Mouse (Mus musculus) MN1 (cell line): Measurements from ENCODE around the gene Mbl1.

Source experiments
- DNase-seq: peaks from one replicate; pipeline ENCODE4 v3.0.0-alpha.2; 2016; ENCODE audit warnings: low spot score

Gene Mbl1

GRCm38 (mm10) chr14:41151220-41151898 lies at the start of gene Mbl1:
Gene Mbl1, plus strand, starts transcription at chr14:41151458.
- DNase-seq: no peak

DNA sequence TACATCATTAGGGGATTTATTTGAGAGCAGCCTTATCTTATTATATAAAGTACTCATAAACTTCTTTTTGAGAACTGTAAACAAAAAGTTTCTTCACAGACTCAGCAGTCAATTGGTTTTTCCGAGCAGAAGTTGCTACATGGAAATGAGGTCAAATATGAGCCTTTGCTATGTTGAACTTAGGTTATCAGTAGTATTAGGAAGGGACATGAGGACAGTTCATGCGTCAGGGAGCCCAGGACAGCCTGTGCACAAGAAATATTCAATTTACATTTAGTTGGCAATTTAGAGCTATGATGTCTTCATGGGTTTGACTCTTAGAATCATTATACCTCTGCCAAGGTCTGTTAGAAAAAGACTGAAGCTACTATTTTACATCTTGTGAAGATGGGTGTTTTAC lies 49.0 kb upstream of the Mbl1 start:
- no peak for DNase-seq

GRCm38 (mm10) chr14:41104853-41105444 lies 46.3 kb upstream of the Mbl1 start, which contains the start of gene Mat1a:
Gene Mat1a, plus strand, starts transcription at chr14:41105035.
- no peak for DNase-seq

- DNase-seq: no peak
Observed at GRCm38 (mm10) chr14:41111031-41111668, 40.1 kb upstream of the Mbl1 start.

DNA sequence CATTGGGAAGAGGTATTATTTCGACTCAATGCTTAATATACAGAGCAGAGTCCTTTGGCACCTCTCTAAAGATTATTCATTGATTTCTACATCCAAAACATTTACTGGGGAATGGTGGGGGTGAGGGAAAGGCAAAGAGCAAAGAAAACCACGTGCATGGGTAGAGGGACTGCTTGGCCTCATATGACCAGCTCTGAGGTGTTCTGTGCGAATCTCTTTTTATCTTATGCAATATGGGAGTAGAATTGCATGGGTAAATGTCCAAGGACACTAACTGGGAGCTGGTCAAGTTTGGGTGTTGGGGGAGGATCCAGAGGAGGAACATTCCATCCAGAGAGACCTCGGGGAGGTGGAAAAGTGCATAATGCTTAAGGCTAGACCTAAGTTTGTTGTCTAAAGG lies 38.3 kb upstream of the Mbl1 start:
- DNase-seq: no peak

DNA sequence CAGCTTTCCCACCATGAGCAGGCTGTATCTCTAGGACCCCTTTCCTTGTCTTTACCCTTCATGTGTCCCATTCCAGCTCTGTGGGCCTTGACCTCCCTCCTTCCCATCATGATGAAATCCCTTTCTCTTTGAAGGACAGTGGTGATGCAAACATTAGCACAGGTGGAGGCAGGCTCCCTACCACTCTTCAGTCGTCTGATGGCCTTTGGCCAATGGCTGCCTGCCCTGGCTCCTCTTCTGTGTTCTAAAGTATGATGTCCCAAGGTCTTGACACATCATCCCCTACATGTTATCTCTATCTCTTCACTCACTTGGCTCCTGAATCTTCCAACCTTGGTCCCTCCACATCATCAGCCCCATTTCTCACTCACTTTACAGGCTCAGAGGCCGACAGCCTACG lies 35.0 kb upstream of the Mbl1 start:
- DNase-seq: no peak

GRCm38 (mm10) chr14:41124683-41125082 lies 26.6 kb upstream of the Mbl1 start:
- no peak for DNase-seq

GRCm38 (mm10) chr14:41127997-41128396 lies 23.3 kb upstream of the Mbl1 start:
- no peak for DNase-seq

GRCm38 (mm10) chr14:41131540-41131939 lies 19.7 kb upstream of the Mbl1 start, which contains the start of gene Sftpa1:
Gene Sftpa1, plus strand, starts transcription at chr14:41131782.
- no peak for DNase-seq

GRCm38 (mm10) chr14:41137006-41137405 lies 14.3 kb upstream of the Mbl1 start:
- no peak for DNase-seq

DNA sequence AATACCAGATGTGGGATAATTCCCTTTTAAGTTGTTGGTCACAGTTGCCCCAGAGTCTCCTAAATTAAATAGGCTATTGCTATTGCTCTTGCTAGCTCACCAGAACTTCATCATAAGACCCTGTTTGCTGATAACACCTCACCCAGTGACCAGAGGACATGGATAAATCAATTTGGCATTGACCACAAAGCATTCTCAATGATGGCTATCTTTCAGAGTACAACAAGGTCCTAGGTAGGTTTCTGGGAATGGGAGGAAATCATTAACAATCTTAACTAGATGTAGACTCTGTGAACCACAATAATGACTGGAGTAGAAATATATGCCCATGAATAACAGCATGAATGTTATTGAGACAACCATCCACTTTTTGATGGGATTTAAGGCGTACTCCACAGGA lies 10.6 kb upstream of the Mbl1 start:
- no peak for DNase-seq

GRCm38 (mm10) chr14:41146035-41146434 lies 5.2 kb upstream of the Mbl1 start:
- no peak for DNase-seq

DNA sequence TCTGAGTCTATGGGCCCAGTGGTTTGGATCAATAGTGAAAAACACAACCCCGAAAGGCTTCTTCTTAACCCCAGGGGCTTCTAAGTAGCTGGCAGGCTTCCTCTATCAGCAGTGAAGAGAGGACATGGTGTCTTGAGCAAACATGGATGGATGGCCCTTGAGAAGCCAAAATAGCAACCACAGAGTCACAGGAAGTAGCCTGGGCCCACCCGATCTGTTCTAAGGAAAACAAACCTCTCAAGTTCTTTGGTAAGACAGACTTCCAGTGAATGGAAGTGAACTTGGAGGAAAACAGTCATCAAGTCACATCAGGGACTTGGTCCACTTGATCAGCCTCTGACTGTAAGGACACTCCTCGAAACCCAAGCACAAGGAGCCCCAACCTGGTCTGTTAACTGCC lies 4.3 kb upstream of the Mbl1 start:
- no peak for DNase-seq

DNA sequence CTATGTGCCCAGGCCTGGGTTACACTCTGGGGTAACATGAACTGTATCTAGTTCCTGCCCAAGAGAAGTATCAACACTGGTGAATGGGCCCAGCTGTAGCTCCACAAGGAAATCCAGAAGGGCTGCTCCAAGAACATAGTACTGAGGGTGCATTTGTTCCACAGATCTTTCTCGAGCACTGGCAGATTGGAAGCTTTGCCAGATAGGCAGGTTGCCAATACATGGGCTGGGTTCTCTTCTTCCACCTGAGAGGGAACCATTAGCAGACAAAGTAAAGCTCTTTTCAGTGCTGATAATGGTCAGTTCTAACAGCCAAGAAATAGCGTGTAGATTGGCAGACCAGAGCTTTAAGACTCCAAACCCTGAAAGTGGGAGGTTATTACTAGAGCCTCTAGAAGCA lies 3.9 kb upstream of the Mbl1 start:
- no peak for DNase-seq

- no peak for DNase-seq
Observed at GRCm38 (mm10) chr14:41160076-41160475, 8.8 kb downstream of the Mbl1 start.

DNA sequence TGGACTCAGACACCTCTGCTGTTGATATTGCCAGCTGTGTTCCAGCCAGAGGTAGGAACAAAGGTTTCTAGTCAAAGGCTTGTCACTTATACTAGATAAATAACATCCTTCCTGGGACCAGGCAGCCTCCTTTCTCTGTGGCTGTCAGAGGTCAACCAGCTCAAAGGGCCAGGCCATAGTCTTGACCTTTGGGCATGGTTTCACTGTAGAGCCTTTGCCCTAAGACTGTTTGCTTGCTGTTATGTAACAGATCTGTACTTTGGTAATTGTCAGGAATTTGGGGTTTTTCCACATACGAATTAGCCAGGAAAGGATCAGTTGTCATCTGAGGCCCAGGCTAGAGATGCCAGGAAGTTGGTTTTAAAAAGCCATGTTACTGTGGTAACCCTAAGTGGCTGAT lies 9.5 kb downstream of the Mbl1 start:
- DNase-seq: no peak

- no peak for DNase-seq
Observed at GRCm38 (mm10) chr14:41162663-41163062, 11.4 kb downstream of the Mbl1 start.

- no peak for DNase-seq
Observed at GRCm38 (mm10) chr14:41167278-41167677, 16.0 kb downstream of the Mbl1 start.

GRCm38 (mm10) chr14:41168567-41168966 lies 17.3 kb downstream of the Mbl1 start:
- DNase-seq: no peak

GRCm38 (mm10) chr14:41170514-41170913 lies 19.3 kb downstream of the Mbl1 start:
- DNase-seq: no peak

GRCm38 (mm10) chr14:41174802-41175201 lies 23.5 kb downstream of the Mbl1 start:
- DNase-seq: no peak

GRCm38 (mm10) chr14:41185059-41185821 lies 34.0 kb downstream of the Mbl1 start, which contains the start of gene Sftpd:
Gene Sftpd, minus strand, starts transcription at chr14:41185149.
- no peak for DNase-seq

- DNase-seq: no peak
Observed at GRCm38 (mm10) chr14:41189496-41189895, 38.2 kb downstream of the Mbl1 start.
